Mouse (Mus musculus) natural killer cell, adult 2 months (primary cell): ENCODE data around the gene Necap2.

Experiments
- DNase-seq, 2 experiments: peaks; one replicate each; pipeline ENCODE4 v3.0.0; 2022; ENCODE audit warnings: low spot score in 2 of 2

The Necap2 gene

DNA sequence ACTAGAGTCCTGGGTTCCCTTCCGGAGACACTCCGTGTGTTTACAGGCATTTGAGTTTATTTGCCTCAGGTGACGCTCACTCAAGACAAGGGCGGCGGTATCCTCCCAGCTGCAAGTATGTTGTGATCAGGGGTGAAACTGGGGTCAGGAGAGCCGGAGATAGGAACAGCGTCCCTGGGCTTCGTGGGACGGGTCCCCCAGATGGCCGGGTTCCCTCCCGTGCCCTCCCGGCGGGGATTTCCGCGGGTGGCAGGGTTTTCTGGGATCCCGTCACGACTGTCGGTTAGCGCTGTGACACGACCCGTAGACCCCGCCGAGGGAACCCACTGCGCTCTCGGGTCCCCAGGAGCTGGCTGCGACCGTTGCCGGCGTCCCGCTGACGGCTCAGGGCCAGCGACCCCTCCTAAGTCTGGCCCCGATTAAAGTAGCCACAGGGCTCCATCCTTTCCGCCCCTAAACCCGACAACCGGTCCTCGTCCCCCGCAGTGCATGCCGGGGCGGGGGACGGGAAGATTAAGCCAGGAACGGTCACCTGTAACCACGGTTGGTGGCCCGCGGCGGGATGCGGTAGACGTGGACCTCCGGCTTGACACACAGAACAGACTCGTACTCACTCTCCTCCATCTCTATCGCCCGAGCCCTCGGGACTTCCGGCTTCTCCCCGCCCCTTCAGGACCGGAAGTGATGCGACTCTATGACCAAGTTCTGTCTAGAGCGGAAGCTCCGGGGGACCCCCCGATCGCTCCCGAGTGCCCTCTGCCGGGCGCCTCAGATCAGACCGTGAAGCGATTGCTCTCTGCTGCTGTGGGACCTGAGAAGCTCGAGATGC is at the start of gene Necap2:
Necap2 (minus strand) TSS at position 677 of the 829 bp plus-strand sequence.
- peak; percentile 93 to 95 for DNase-seq

DNA sequence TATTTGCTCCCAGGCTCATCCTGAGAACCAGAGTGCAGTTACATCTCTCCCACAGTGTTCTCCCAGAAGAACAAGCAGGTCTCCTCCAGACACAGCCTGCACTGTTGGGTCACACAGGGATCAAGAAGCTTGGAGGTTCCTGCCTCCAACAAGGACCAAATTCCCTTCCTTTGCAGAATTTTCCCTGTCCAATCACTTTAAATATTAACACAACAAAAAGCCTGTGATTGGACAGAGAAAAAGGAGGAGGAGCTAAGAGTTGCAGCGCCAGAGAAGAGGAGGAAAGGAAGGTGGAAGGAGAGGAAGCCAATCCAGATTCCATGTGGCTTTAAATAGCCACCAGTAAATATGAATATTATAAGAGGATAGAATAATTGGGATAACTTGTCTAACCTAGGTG is 44.9 kb upstream of the Necap2 start:
- no peak for DNase-seq

DNA sequence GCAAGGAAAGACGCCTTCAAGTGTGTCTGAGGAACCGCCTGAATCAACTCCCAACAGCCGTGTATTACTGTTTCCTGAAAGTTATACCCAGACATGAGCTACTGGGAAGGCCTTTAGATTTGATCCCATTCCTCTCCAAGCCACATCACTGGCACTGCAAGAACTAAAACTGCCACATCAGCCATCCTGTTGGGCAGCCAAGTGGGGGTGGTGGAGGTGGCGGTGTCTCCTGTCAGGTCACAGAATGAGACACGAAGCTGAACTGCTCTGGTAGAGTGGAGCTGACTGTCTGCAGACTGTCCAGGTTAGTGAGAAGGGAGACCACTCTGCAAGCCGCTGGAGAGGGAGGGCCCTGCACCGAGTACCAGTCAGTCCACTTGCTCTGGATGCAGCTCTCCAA is 44.5 kb upstream of the Necap2 start:
- DNase-seq = no peak

DNA sequence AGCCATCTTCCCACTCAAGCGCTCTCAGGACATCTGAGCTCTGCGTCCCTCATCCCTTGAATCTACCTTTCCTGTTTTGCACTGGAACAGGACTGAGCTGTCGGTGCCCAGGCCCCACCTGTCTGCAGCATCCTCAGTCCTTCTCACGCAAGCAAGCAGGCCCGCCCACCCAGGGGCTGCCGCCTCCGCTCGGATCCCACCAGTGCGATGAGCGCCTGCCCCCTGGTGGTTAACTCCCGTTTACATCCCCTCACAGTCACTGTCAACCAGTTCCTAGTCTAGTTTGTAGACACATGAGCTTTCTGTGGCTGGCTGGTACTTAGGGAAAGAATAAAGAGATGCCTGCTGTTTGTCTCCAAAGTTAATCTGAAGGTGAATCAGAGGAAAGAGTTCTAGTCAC is 42.5 kb upstream of the Necap2 start:
- peak in 1 of 2 experiments; percentile 31 for DNase-seq

DNA sequence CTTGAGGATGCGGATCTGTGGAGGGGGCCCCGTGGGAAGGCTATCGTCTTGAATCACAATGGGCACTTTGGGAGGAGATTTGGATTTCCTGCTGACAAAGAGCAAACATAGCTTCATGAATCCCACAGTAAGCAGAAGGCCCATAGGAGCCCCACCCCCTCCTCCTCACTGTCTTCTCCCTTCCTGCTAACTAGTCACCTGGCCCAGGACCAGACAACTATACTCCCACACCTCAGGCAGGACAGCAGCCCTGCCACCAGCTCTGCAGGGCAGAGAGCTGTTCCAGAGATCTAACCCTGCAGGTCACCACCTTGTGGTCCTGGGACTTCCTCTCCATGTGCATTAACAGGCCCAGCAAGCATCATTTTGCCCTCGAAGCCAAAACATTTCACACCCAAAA is 40.5 kb upstream of the Necap2 start:
- DNase-seq = no peak

DNA sequence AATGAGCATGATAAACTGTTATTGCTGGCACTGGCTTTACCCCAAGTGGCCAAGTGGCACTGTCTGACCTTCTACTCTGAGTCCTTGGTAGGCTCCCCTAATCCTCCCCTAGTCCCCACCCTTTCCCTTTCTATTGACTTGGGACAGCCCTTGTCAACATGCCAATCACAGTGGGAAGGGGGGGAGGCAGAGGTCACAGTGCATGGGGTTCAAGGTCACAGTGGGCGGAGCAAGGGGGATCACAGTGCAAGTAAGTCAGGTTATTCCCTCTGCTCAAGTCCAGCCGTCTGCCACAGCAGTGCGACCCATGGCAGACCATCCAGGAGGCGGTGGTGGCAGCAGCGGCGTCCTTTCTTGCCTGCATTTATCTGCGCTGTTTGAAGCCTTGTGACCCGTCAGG is 37.2 kb upstream of the Necap2 start:
- DNase-seq = no peak

DNA sequence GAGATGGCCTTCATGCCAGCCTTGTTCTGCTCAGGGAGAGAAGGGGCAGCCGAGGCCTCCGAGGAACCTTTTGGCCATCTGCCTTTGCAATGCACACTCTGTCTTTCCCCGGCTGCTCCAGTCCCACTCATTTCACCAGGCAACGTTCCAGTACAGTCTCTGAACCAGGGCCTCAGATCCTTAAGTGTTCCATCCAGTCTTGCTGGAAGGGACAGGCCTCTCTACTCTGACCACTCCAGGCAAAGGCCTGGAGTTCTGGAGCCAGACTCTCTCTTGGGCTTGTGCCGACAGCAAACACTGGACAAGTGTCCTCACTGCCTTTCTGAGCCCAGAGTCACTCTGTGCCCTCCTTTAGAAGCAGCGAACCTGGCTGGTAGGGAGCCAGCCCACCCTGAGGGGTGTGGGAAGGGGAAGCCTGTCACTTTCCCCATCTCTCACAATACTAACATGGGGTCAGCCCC is 36.4 kb upstream of the Necap2 start:
- DNase-seq = no peak

DNA sequence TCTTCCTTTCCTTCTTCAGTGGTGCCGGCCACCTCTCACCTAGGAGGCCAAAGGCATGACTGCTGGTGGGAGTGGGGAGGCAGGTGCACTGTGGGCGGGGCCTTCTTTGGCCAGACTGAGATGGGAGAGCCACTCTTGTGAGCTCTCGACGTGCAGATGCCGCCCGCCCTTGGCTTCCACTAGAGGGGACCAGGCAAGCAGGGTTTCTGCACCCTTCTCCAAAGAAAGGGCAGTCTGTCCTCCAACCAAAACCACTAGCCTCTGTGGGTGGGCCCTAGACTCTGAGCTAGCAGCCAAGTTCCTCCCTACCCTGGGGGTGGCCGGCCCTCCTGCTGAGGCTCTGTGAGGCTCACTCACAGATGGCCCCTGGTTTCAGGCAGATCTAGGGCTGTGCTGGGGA is 35.7 kb upstream of the Necap2 start:
- DNase-seq = no peak

DNA sequence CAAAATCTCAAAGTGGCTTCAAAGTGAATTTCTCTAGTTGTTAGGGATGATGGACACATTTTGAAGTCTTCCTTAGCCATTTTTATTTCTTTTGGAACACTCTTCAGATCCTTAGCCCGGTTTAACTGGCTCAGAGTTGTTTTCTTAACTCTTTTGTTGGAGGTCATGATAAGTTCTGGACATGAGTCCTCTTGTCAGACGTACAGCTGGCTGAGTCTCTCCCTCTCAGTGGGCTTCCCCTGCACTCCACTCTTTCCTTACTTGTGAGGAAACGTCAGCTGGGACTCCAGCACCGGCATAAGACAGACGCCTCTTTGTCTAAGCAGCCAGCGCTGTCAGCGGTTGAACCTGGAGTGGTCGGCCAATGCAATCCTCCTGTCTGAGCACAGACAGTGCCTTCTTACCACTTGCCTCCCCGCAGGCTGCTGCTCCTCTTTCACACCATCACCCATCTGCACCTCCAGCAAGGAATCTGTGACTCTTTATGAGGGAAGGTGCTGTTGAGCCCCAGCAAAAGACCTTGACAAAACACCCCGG is 30.1 kb upstream of the Necap2 start:
- DNase-seq = no peak

DNA sequence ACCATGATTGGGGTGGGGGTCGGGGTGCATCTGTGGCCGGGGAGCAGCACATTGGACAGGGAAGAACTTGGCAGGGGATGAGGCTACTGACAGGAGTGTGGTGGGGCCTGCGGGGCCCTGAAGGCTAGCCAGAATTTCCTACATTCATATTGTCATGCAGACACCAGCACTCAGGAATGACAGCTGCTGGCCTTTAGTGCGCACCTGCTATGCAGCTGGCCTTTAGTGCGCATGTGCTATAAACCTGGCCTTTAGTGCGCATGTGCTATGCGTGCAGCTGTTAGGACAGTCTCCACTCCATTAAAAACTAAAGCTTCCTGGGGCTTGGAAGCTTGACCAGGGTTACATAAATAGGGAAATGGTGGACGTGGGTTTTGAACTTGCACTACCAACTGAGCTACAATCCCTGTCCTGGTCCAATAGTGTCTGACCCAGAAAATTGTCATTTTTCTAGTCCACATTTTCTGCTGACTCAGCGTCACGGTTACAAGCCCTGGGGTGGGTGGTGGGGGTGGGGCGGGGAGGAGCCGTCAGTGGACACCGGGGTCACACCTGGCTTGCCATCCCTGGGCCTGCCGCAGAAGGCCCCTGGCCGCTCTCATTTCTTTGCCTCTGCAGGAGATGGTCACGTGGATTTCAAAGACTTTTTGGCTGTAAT is 28.5 kb upstream of the Necap2 start:
- no peak for DNase-seq

DNA sequence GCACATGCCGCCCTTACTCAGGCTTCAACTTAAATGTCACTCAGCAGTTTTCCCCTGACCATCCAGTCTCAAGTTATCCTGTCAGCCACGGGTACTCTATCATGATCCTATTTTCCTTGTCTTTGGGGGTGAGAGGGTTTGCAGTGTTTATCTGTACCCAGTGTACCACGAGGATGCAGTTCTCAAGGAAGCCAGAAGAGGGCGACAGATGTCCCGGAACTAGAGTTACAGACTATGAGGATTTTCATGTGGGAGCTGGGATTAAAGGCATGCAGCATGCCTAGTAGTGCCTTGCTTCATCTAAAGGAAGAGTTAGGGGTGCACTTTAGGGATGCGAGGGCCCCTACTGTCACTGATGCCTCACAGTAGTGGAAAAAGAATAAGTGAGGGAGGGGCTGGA is 23.7 kb upstream of the Necap2 start:
- no peak for DNase-seq

DNA sequence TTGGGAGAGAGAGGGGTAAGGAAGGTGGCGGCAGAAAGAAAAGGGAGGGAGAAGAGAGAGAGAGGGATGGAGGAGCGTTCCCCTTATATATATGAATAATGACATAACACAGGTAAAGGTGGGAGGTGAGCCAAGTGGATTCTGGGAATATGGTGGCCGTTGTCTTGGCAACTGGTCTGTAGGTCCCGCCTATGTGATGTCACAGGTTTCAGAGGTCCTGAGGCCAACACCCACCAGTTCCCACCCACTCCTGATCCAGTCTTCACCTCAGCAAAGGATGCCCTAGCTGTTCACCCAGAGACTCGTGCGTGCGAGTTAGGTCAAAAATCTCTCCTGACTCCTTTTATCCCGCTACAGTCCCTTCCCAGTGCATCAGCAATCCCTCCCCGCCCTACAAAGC is 23.1 kb upstream of the Necap2 start:
- DNase-seq = no peak

DNA sequence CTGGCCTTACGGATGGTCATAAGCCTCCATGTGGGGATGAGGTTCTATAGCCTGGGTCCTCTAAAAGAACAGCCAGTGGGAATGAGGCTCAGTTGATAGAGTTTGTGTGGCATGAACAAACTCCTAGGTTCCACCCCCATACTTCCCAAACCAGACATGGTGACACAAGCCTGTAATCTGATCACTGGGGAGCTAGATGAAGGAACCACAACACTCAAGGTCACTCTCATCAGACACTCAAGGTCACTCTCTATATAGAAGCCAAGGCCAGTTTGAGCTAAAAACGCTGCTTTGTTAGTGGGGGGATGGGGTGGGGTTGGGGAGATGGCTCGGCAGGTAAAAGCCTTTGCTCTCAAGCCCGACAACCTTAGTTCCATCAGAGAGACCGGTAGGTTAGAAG is 21.8 kb upstream of the Necap2 start:
- no peak for DNase-seq

DNA sequence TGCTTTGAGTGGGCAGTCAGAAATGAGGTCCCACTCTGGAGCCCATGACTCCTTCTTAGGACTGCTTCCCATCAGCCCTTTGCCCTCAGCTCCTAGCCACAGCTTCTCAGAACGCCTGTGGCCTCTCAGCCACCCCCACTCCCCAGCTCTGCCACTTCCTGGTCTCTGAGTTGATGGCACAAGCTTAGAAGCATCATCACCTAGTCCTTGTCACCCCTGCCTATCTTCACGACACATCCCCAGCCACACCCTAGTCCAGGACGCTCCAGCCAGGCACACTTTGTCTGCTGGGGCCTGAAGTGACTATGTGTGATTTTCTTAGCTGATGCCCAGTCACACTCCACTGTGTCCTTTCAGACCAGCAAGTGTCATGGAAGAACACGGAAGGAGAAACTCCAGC is 20.8 kb upstream of the Necap2 start:
- no peak for DNase-seq

DNA sequence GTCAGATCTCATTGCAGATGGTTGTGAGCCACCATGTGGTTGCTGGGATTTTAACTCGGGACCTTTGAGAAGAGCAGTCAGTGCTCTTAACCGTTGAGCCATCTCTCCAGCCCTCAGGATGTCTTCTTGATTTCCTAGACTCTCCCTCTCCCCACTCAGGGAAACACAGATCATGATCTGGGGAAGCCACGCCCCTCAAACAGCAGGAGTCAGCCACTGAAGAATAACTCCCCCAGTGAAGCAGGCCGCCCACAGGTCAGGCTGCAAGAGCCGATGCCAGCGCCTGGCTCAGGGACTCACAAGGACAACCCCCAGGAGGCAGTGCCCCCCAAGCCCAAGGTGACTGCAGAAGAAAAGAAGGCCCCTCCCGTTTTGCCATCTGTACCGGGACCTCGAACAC is 18.6 kb upstream of the Necap2 start:
- DNase-seq = no peak

DNA sequence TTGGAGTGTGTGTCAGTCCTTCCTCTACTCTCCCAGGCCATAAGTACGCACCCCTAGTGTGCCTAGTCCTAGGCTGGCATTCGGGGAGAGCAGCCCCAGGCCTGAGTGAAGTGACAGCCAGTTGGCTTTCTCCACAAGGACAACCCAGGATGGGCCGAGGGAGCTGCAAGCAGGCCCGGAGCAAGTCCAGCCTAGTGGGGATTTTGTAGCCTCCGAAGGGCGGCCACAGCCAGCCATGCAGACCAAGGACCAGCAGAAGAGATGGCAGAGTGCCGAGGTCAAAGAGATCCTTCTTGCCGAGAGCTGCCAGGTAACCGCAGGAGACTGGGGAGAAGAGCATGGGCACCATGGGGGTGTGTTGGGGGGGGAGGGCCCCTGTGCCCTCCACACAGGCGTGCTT is 16.9 kb upstream of the Necap2 start:
- DNase-seq = no peak

DNA sequence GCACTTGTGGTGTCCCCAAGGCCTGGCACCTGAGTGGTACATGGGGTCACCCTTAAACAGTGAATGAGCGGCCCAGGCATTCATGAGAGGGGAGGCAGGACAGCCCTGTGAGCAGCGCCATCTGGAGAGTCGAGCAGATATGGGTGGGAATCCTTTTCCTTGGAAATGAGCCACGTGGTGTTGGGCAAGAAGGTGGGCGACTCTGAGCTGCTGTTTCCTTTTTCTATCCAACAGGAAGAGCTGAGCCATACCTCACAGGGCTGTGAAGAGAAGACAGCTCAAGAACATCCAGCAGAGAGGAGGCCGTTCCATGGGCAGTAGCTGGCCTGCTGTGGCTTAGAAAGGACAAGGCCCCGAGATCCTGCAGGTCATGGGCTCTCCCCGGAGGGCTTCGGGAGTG is 10.6 kb upstream of the Necap2 start:
- DNase-seq = no peak

DNA sequence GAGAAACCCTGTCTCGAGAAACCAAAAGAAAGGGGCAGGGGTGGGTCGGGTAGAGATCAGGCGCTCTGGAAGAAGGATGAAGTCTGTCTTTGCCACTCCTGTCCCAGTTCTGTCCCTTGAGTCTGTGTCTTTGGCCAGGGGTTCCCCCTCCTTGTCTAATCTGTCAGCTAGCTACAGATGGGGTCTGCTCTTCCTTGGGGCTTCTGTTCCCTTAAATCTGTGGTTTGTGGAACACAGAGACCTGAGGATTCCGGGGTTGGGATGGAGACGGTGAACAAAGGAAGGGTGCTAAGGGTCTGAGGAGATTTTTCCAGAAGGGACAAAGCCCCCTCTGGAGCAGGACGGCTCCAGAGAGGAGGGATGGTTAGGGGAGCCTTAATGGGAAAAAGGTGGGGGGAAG is 9.9 kb upstream of the Necap2 start, which contains the start of gene Spata21:
Spata21 (plus strand) TSS at position 301 of the 400 bp plus-strand sequence.
- no peak for DNase-seq

DNA sequence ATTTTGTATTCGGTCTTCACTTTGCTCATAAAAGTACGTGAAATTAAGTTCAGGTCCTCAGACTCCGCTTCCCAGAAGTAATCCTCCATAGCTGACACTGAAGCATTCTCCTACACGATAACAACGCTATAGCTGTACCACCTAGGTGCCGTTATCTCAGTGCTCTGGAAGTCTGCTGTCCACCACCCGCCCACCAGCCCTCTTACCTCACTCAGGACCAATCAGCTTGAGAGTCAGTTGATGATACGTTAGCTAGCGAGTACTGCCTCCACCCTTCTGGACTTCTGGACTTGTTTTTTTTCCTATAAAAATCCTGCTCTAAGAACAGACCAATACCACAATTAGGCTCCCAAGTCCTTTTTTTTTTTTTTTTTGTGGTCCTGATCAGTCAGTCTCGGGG is 8.7 kb upstream of the Necap2 start:
- no peak for DNase-seq

DNA sequence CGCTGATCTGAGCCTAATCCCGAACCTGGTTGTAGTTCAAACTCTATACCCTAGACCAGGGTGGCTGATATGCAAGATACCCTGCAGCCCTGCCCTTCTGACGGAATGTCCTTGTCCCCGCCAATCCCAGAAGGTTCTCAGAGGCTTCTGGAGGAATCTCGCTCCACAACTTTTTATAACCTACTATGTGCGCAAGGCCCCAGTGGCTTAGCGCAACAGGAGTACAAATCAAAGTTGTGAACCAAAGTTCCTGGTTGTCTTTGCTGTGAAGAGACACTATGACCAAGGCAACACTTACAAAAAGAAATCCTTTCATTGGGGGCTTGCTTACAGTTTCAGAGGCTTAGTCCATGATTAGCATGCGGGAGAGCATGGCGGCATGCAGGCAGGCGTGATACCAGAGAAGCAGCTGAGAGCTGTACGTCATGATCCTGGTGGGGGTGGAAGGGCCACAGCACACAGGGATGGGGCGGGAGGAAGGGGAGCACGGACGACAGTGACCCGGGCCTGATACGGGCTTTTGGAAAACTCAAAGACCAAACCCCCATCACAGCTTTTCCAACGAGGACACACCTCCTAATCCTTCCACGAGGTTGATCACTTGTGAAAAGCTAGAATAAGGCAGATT is 467 bp upstream of the Necap2 start:
- DNase-seq = no peak

DNA sequence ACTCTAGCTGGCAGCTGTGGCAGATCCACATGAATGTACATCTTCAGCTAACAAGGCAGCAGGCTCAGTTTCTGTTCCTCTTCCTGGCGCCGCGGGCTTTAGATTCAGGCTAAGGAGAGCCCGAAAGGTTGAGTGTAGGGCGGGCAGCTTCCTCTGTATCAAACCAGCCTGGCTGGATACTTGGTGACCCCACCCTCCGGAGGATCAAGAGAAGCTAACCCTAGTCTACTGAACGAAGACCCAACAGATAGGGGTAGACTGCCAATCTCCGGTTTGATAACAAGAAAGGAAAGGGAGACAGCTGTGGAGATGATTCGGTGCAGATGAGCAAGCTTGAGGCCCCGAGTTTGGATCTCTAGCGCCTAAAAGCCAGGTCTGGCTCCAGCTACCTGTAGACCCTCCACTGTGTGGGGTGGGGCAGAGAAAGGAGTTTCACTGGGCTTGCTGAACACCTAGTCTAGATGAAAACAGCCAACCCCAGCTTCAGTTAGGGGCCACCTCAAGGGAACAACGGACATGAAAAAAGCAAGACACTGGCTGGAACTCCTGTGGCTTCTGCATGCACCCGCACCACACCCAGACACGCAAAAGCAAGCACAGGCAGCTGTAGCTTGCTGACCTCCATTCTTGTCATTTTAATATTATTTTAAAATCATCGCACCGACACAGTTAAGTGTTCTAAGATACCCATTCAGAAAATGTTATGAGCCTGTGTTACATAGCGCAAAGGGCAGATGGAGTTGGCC is 1.2 kb downstream of the Necap2 start:
- peak in 1 of 2 experiments; percentile 69 for DNase-seq

DNA sequence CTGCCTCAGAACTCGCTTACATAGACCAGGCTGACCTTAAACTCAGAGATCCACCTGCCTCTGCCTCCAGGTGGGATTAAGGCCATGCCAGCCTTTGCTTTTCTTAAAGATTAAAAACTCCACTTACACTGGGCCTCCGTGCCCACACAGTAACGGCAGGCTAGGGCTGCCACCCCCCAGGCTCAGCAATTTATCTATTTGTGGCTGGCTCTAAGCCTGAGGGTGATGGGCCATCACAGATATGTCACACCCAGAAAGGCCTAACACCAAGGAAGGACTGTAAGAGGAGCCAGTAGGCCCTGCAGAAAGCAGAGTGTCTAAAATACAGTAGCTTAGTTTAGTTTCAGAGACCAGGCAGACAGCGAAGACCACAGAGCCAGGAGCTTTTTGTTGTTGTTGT is 4.0 kb downstream of the Necap2 start:
- DNase-seq = no peak
